Mouse (Mus musculus): ENCODE measurements around the gene Fgfr2.
"Not testable (repeated sequence)": the region's sequence is repeated elsewhere in the genome, so short reads cannot be mapped to it uniquely, and the experiment has no call there.

Gene Fgfr2

DNA sequence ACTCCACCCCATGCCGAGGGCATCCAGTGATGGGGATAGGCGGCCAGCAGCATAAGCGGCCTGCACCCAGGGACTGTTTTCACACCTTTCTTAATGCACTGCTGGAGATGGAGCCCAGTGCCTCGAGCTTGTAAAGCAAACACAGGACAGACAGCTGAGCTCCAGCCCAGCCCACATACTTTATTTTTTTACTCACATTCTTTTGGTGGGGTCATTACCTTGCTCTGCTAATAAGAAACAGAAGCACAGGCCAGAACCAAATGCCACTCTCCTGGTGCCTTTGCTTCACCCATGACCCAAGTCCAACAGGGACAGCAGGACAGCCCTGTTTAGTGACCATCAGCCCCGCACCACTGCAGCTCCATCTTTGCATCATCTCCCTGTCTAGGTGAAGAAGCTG, 2961.6 kb downstream of the Fgfr2 start:
- DNase-seq (ENCODE audit: low spot score in 2 of 2) = no peak

DNA sequence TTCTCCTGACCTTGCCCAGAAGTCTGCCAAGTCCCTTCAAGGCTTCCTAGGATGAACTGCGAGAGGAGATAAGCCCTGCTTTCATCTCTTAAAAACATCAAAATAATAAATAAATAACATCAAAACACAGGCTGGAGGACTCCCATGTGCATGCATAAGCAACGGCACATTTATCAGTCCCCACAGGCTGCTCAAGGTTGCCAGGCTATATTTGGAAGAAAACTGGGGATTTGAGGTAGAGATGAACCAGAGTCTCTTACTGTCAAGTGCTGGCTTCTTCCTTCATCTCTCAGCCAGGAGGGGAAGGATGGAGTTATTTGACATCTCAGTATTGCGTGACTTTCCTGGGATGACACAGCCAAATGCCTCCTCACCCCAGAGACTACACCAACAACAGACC, 2964.3 kb downstream of the Fgfr2 start:
- DNase-seq (ENCODE audit: low spot score in 2 of 2) = no peak

DNA sequence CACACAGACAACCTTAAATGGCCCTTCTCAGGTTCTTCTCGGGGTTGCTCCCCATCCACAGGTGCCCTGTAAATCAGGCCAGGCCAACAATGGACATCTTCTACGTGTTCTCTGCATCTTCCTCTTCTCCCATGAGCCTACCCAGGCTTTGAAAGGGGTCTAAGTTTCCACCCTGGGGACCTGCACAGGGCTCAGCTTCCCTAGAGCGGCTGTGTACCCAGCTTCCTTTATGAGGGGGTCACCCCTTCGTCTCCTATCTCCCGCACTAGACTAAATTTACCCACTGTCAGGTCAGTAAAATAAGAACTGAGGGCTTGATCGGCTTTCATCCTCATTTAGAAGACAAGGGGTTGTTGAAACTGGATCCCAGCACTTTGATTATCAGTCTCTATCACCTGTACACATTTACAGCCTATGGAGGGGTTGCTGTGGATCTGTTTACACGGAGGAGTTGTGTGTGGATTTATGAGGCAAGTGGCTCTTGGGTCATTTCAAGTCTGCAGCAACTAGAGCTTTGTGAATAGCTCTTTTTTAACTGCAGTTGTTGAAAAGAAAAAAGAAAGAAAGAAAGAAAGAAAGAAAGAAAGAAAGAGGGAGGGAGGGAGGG, 2969.7 kb downstream of the Fgfr2 start:
- DNase-seq (ENCODE audit: low spot score in 2 of 2) = no peak

DNA sequence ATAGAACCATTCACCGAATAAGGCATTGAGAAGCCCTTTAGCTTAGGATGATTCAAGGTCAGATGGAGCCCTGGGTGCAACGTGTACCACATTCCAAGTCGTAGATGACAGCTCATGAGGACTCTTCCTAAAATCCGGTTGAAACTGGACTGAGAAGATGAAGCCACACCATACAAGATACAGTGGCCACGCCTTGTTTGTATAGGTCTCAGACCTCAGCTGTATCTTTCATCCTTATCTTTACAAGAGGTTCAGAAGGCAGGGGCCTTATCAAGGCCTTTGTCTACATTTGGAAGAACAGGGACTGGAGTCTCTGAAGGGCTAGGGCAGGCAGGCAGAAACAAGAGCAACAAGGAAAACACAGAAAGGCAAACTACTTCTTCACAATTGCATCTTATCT, 2974.2 kb downstream of the Fgfr2 start:
- DNase-seq (ENCODE audit: low spot score in 2 of 2) = no peak

DNA sequence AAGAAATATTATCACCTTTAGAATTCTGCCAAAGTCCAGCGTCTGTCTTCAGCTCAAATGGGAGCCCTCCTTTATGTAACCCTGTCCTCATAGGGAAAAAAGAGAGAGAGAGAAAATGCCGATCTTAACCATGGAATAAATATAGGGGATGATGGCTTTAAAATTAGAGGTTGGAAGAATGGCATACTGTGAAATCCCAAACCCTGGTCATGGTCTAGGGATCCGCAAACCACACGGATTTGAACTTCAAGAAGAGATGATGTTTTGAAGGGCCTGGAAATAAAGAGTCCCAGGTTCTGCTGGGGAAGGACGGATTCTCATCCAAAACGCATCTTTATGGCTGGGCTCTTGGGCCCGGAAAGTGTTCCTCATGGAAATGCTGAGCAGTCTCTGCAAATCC, 2975.9 kb downstream of the Fgfr2 start:
- no peak for DNase-seq (ENCODE audit: low spot score in 2 of 2)

DNA sequence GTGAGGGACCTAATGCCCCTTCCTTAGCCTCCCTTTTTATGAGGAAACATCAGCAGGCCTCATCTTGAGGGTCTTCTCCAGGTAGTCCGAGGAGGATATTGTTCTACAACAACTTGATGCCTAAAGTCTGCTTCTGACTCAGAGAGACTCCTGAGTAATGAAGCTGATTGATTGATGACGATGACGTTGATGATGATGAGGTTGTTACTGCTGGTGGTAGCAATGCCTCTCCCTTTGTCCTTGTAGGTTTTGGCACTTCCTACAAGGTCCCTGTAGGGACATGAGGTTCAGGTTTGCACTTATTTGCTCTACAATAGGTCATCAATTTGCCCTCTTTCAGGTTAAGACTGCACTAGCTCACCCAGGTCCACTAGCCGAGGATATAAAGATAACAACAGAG, 2977.9 kb downstream of the Fgfr2 start:
- DNase-seq (ENCODE audit: low spot score in 2 of 2) = no peak

DNA sequence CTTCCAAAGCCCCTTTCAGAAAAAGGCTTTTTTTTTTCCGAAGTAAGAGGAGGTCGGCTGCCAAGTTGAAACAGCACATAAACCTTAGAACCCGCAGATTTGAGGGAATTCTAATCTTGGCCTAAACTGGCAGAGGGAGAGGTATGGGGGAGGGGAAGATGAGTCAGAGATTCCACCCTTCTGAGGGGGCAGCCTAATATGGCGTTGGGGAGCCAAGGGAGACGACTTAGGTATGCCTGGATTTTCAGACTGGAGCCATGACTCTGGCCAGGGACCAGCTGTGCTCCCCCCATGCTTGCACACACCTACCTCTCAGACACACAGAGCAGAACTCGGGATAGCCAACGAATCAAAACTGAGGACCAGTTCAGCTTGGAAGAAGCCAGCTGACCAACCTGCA, 2979.8 kb downstream of the Fgfr2 start:
- DNase-seq (ENCODE audit: low spot score in 2 of 2) = no peak

DNA sequence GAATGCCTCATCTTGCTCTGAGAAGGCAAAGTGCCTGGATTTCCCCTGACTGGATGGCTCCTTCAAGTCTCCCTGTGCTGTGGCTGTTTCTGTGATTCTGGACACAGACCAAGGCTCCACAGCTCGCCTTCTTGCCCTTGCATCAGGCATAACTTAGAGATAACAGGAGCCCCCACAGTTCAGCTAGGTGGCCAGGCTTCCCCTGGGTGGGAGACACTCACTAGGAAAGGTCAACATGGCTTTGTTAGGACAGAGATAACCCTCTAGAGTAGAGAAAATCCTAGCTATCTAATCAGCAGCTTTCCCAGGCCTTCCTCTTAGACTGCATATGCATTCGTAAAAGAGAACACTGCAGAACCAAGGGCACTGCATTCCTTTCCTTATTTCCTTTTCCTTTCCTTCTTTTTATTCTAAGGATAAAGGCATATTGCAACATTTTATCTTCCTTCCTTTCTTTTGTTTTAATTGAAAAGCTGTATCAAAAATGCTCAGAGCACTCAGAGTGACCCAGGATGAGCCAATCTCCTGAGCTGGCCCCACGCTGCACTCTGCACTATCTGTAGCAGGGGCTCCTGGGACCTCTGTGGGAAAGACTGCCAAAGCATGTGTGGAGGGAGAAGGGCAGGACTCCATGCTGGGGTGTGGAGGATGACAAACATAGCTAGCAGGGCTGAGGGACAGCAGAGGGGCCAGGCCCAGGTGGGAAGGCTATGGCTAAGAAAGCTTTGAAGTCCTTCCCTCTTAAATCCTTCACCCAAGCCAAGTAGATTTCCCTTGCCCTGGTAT, 2981.9 kb downstream of the Fgfr2 start:
- no peak for DNase-seq (ENCODE audit: low spot score in 2 of 2)

DNA sequence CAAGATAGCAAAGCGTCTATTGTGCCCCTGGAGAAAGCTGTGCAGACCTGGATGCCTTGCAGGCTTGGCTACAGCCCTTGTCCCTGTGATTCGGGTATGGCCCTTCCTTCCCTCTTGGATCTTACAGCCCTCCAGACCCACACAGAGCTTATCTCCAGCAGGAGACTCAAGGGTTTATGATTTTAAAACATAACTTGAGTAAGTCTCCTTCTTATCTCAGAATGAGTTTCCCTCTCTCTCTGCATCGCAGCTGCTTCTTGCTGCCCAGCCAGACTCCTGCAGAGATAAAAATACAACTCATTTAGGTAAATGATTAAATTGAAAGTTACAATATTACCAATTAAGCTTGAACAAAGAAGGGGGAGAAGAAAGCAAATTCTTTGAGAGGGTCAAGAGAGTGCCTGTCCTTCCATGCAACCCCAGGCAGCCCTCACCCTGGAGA, 2988.2 kb downstream of the Fgfr2 start:
- DNase-seq (ENCODE audit: low spot score in 2 of 2) = no peak

DNA sequence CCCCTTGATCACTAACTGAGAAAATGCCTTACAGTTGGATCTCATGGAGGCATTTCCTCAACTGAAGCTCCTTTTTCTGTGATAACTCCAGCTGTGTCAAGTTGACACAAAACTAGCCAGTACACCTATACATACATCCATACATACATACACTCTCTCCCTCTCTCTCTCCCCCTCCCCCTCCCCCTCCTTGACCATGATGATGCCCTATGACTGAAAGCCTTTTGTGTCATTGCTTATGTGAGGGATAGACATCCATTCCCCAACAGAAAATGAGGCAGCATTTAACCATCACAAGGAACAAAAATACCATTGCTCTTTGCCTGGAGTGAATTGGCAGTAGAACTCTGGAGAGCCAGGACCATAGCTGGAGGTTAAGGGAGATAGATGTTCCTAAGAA, 2988.7 kb downstream of the Fgfr2 start:
- not testable (repeated sequence) for DNase-seq (ENCODE audit: low spot score in 2 of 2)

DNA sequence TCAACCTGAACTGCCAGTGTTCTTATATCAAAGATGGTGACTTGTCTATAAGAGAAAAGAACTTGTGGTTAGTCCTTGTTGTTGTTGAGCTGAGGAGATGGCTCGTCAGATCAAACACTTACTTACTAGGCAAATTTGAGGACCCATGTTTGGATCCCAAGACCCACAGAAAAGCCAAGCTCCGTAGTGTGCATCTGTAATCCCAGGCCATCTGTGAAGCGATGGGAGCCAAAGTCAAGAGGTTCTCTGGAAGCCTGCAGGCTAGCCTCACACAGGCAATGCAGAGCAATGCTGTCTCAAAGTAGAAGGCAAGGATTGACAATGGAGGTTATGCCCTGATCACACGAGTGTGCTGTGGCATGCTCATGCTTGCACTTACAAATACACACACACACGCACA, 2992.9 kb downstream of the Fgfr2 start:
- no peak for DNase-seq (ENCODE audit: low spot score in 2 of 2)

DNA sequence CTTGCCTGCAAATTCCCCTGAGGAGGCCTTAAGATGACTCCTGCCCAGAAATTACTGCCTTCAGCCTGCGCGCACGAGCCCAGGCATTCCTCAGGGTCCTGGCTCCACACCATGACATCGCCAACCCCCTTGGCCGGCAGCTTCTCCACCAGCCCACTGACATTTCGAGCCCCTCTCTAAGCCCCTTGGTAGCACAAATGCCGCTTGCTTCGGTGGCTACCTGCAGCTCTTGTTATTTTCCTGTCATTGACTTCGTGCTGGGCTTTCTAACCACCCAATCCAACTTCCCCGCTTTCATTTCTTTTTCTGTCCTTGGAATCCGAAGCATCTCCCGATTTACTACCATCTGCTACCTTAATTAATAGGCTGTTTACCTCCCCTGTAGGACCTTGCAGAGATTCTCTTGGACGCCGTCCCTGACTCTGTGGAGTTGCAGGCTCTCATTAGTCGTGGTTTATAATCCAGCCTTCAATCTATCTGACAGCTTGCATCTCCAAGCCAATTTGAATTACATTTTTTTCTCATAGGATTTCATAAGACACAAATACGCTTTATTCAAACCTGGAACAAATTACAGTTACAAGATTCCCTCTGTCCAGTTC, 2993.7 kb downstream of the Fgfr2 start:
- DNase-seq (ENCODE audit: low spot score in 2 of 2) = no peak

DNA sequence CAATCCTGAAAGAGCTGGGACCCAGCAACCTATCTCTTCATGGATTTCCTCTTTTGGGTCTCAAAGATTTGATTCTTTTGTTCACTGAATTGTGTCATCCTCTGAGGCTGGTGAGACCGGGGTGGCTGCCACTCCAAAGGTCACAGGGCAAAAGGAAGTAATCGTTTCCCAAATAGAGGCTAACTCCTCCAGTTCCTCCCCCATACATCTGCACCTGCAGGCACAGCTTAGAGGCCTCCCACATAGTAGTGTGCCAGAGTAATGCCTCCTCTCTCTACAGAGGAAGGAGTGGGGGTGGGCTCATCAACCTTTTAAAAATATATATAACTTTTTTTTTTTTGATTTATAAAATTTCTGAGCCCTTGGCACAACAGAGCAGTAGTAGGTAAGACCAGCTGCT, 3001.6 kb downstream of the Fgfr2 start:
- no peak for DNase-seq (ENCODE audit: low spot score in 2 of 2)

DNA sequence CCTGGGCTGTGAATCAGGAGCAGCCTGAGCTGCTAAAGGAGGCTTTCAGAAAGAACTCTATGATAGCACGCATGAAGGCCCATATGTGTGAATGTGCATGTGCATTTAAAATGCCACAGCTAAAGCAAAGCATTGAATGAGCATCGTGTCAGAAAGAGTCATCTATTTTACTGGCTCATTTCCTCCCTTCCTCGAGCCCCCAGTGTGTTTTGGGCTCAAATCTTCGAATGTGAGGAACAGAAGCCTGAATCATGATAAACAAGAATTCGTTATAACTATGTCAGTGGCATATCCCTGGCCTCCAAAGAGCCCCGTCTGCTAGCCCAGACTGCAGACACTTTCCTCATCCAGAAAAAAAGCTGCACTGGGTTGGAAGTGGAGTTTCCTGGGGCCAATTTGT, 3003.7 kb downstream of the Fgfr2 start:
- no peak for DNase-seq (ENCODE audit: low spot score in 2 of 2)

DNA sequence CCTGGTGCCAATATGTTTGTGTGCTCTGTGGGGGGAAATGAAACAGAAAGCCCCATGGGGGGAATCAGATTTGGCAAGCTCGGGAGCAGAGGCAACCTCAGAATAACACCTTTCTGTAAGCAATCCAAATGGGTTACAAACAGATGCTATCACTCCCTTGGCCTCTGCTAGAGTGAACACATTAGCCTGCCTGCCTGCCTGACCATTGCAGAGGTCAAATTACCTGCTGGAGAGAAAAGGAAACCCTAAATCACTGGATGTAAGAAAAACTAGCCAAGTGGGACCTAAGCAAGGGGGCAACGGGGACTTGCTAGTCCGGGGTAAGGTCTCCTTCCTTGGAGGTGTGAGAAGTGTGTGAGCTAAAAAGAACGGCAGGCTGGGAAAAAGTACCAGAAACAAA, 3004.4 kb downstream of the Fgfr2 start:
- DNase-seq (ENCODE audit: low spot score in 2 of 2) = no peak

DNA sequence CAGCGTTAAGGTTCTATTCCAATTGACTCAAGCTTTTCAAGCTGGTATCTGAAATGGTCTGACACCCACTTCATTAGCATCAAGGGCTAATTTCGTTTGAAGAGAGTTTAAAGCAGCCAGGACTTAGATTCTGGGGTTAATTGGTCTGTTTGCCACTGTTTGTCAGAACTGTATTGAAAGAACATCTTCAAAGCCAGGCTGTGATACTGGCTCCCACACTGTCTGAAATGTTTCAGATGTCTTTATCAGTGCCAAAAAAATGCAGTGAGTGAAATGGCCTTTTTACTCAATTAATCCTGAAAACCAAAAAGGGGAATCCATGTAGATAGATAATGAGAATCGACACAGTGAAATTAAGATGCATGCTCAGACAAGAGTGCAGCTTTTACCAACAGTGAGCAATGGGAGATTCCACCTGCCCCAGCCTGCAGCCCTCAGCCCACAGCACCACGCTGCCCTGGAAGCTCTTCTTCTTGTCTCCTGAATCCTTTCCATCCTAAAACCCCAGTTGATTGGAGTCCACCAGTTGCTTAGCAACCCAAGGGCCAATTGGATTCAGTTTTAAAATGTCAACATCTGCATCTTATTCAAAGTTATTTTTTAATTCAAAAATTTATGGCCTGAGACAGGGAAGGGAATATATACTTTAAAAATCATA, 3005.6 kb downstream of the Fgfr2 start:
- no peak for DNase-seq (ENCODE audit: low spot score in 2 of 2)

DNA sequence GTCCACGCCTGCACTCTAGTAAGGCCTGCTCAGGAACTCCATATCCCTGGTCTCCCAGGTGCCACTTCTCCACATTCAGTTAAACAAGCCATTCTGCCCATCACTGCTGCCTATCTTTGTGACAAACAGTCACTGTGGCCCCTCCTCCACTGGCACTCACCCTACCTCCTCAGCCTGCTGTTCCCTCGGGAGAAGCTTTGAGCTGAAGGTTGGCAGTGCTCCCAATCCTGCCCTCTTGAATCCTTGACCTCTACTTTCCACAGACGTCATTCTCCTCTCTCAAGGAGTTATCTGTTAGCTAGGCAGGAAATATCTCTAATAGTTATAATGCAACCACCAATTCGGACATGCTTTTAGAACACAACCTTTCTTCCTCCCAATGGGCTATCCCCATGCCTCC, 3008.7 kb downstream of the Fgfr2 start:
- DNase-seq (ENCODE audit: low spot score in 2 of 2) = no peak
